Mouse (Mus musculus): ENCODE data around the gene Fgf3. TPM values are rescaled to one million over a fixed set of nuclear protein-coding genes. Genes with fewer than 3 reads are reported as not detected.
A peak's percentile ranks its signal among the peaks of the same experiment; 100 is the strongest.

Gene Fgf3
- polyA plus RNA-seq, 1 experiment from 2014 or later = 4.8 TPM

- WGBS = 37% methylated on average over 7 of the region's 7 CpGs
- H3K36me3 ChIP-seq (replicated peaks) = no peaks in the 10 kb centered on the region
- no peak overlapping the region for H3K9ac ChIP-seq
- H3K27me3 ChIP-seq (replicated peaks) = no peaks in the 10 kb centered on the region
- no peak overlapping the region for H3K4me2 ChIP-seq
- no peaks in the 10 kb centered on the region; the same call in 1 of the 2 replicates for H3K9me3 ChIP-seq
- no peak overlapping the region for H3K27ac ChIP-seq
- ATAC-seq (replicated peaks) = no peak
- H3K4me3 ChIP-seq = no peak overlapping the region
- H3K4me1 ChIP-seq = peaks cover 5% of the 10 kb centered on the region; the same call in 1 of the 2 replicates
Observed at GRCm38 (mm10) chr7:144821901-144822300, 16.0 kb upstream of the Fgf3 start.

- no peak overlapping the region for H3K4me3 ChIP-seq
- H3K9ac ChIP-seq = no peak overlapping the region
- no peaks in the 10 kb centered on the region for H3K36me3 ChIP-seq (replicated peaks)
- H3K4me2 ChIP-seq = no peak overlapping the region
- H3K27me3 ChIP-seq (replicated peaks) = no peaks in the 10 kb centered on the region
- no peaks in the 10 kb centered on the region for H3K9me3 ChIP-seq
- WGBS = 92% methylated on average over 2 of the region's 2 CpGs
- no peak overlapping the region for H3K27ac ChIP-seq
- ATAC-seq (replicated peaks) = no peak
- peaks cover 5% of the 10 kb centered on the region; the same call in 1 of the 2 replicates for H3K4me1 ChIP-seq
Observed at GRCm38 (mm10) chr7:144823988-144824387, 13.9 kb upstream of the Fgf3 start.

- no peaks in the 10 kb centered on the region for H3K9me3 ChIP-seq
- no peak overlapping the region for H3K27ac ChIP-seq
- no peak overlapping the region for H3K4me3 ChIP-seq
- H3K4me2 ChIP-seq = no peak overlapping the region
- H3K4me1 ChIP-seq = peaks cover 3% of the 10 kb centered on the region; the same call in 1 of the 2 replicates
- H3K27me3 ChIP-seq (replicated peaks) = no peaks in the 10 kb centered on the region
- no peak for ATAC-seq (replicated peaks)
- no peaks in the 10 kb centered on the region for H3K36me3 ChIP-seq (replicated peaks)
- WGBS = 40% methylated on average over 11 of the region's 11 CpGs
- H3K9ac ChIP-seq = no peak overlapping the region
Observed at GRCm38 (mm10) chr7:144828369-144828768, 9.5 kb upstream of the Fgf3 start.

- Histone ChIP-seq H3K36me3 (replicated peaks) (no peaks in the 10 kb centered on the region), H3K27me3 (replicated peaks) (peaks cover 63% of the 10 kb centered on the region), H3K4me2 (peak overlapping the region; percentile 65), H3K27ac (no peak overlapping the region), H3K9ac (0 out of 2 replicates have a peak overlapping the region, but pooled peaks have one; percentile 12), H3K4me1 (peaks cover 19% of the 10 kb centered on the region), H3K4me3 (peak overlapping the region; percentile 42), H3K9me3 (no peaks in the 10 kb centered on the region)
- ATAC-seq (replicated peaks) = peak; percentile 56; the same call in 1 of the 2 replicates
- WGBS = under 1% methylated on average over 94 of the region's 94 CpGs
Observed at GRCm38 (mm10) chr7:144838522-144839503, 930 bp downstream of the Fgf3 start.

- Histone ChIP-seq H3K27ac (no peak overlapping the region), H3K27me3 (replicated peaks) (peaks cover 6% of the 10 kb centered on the region; the same call in 1 of the 2 replicates), H3K4me1 (no peaks in the 10 kb centered on the region), H3K36me3 (replicated peaks) (no peaks in the 10 kb centered on the region), H3K4me2 (no peak overlapping the region), H3K4me3 (no peak overlapping the region), H3K9ac (no peak overlapping the region), H3K9me3 (no peaks in the 10 kb centered on the region)
- ATAC-seq (replicated peaks) = no peak
- WGBS = 18% methylated on average over 4 of the region's 4 CpGs
Observed at GRCm38 (mm10) chr7:144846158-144846557, 8.3 kb downstream of the Fgf3 start.

DNA sequence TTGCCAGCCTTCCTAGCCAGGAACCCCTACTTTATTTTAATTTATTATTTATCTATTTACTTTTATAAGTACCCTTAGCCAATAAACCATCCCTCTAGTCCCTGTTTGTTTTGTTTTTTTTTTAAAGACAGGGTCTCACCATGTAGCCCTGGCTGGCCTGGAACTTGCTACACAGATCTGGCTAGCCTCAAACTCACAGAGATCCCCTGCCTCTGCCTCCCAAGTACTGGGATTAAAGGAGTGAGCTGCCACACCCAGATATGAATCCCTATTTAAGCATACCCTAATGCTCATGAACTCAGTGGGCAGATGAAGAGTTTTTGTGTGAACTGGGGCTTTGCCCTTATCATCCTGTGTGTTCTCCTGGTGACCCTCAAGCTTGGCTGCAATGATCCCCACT, 9.2 kb downstream of the Fgf3 start, which contains the start of gene Fgf4:
Gene Fgf4 (plus strand): TSS at position 301 of the 400 bp plus-strand sequence.
- H3K9me3 ChIP-seq = no peaks in the 10 kb centered on the region
- H3K9ac ChIP-seq = no peak within 1 kb of the TSS
- H3K4me2 ChIP-seq = no peak within 1 kb of the TSS
- H3K4me3 ChIP-seq = no peak within 1 kb of the TSS
- H3K27ac ChIP-seq = no peak within 1 kb of the TSS
- no peaks in the 10 kb centered on the region for H3K36me3 ChIP-seq (replicated peaks)
- ATAC-seq (replicated peaks) = no peak
- H3K4me1 ChIP-seq = no peaks in the 10 kb centered on the region
- no peaks in the 10 kb centered on the region for H3K27me3 ChIP-seq (replicated peaks)

GRCm38 (mm10) chr7:144851321-144851720, 13.4 kb downstream of the Fgf3 start:
- no peak overlapping the region for H3K4me2 ChIP-seq
- no peak overlapping the region for H3K9ac ChIP-seq
- no peaks in the 10 kb centered on the region for H3K27me3 ChIP-seq (replicated peaks)
- no peak overlapping the region for H3K27ac ChIP-seq
- no peaks in the 10 kb centered on the region for H3K9me3 ChIP-seq
- ATAC-seq (replicated peaks) = no peak
- 52% methylated on average over 3 of the region's 3 CpGs for WGBS
- H3K4me1 ChIP-seq = no peaks in the 10 kb centered on the region
- H3K36me3 ChIP-seq (replicated peaks) = no peaks in the 10 kb centered on the region
- H3K4me3 ChIP-seq = no peak overlapping the region

GRCm38 (mm10) chr7:144854966-144855365, 17.1 kb downstream of the Fgf3 start:
- Histone ChIP-seq H3K9ac (no peak overlapping the region), H3K36me3 (replicated peaks) (no peaks in the 10 kb centered on the region), H3K4me1 (no peaks in the 10 kb centered on the region), H3K9me3 (no peaks in the 10 kb centered on the region), H3K27me3 (replicated peaks) (peaks cover 10% of the 10 kb centered on the region), H3K4me2 (no peak overlapping the region), H3K4me3 (no peak overlapping the region), H3K27ac (no peak overlapping the region)
- 55% methylated on average over 3 of the region's 3 CpGs for WGBS
- ATAC-seq (replicated peaks) = no peak

DNA sequence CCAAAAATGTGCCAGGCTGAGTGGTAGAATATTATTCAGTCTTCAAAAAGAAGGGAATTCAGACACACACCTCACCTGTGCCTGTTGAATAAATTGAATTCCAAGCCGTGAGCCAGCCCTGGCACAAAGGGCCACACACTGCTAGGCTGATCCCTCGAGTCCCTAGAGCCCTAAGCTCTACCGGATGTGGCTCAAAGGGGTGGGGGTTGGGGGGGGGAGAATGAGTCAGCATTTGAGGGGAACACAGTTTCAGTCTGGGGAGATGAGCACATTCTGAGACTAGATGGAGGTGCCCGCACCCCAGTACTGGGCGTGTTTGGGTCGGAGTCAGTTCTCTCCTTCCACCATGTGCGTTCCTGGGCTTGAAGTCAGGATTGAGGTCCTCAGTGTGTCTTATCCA, 19.3 kb downstream of the Fgf3 start:
- no peak overlapping the region for H3K27ac ChIP-seq
- H3K36me3 ChIP-seq (replicated peaks) = no peaks in the 10 kb centered on the region
- H3K9me3 ChIP-seq = no peaks in the 10 kb centered on the region
- no peak overlapping the region for H3K4me2 ChIP-seq
- H3K27me3 ChIP-seq (replicated peaks) = peaks cover 32% of the 10 kb centered on the region
- no peak overlapping the region for H3K4me3 ChIP-seq
- no peak overlapping the region for H3K9ac ChIP-seq
- 86% methylated on average over 7 of the region's 7 CpGs for WGBS
- ATAC-seq (replicated peaks) = no peak
- H3K4me1 ChIP-seq = peaks cover 13% of the 10 kb centered on the region; the same call in 1 of the 2 replicates

GRCm38 (mm10) chr7:144857826-144858342, 20.0 kb downstream of the Fgf3 start:
- H3K36me3 ChIP-seq (replicated peaks) = no peaks in the 10 kb centered on the region
- peaks cover 38% of the 10 kb centered on the region for H3K27me3 ChIP-seq (replicated peaks)
- no peak overlapping the region for H3K4me2 ChIP-seq
- H3K27ac ChIP-seq = no peak overlapping the region
- peaks cover 14% of the 10 kb centered on the region; the same call in 1 of the 2 replicates for H3K4me1 ChIP-seq
- WGBS = 57% methylated on average over 3 of the region's 3 CpGs
- ATAC-seq (replicated peaks) = no peak
- H3K9me3 ChIP-seq = no peaks in the 10 kb centered on the region
- no peak overlapping the region for H3K9ac ChIP-seq
- H3K4me3 ChIP-seq = no peak overlapping the region

DNA sequence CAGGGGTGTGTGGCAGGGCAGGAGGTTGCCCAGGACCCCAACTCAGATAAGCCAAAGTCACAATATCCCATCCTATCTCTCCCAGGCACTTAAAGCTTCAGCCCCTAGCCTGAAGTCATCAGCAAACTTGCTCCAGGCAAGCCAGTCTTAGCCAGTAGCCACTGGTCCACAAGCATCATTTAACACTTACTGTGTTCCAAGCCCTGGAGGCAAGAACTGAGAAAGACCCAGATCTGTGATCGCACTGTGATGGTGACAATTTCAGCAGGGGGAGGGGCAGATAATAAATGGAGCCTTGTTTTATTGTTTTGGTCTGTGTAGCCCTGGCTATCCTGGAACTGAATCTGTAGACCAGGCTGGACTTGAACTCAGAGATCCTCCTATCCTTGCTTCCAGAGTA, 20.8 kb downstream of the Fgf3 start:
- Histone ChIP-seq H3K27ac (no peak overlapping the region), H3K4me3 (no peak overlapping the region), H3K9me3 (no peaks in the 10 kb centered on the region), H3K36me3 (replicated peaks) (no peaks in the 10 kb centered on the region), H3K4me1 (peaks cover 14% of the 10 kb centered on the region; the same call in 1 of the 2 replicates), H3K4me2 (no peak overlapping the region), H3K9ac (no peak overlapping the region), H3K27me3 (replicated peaks) (peaks cover 45% of the 10 kb centered on the region)
- ATAC-seq (replicated peaks) = no peak
- WGBS = 88% methylated on average over 1 of the region's 1 CpGs

DNA sequence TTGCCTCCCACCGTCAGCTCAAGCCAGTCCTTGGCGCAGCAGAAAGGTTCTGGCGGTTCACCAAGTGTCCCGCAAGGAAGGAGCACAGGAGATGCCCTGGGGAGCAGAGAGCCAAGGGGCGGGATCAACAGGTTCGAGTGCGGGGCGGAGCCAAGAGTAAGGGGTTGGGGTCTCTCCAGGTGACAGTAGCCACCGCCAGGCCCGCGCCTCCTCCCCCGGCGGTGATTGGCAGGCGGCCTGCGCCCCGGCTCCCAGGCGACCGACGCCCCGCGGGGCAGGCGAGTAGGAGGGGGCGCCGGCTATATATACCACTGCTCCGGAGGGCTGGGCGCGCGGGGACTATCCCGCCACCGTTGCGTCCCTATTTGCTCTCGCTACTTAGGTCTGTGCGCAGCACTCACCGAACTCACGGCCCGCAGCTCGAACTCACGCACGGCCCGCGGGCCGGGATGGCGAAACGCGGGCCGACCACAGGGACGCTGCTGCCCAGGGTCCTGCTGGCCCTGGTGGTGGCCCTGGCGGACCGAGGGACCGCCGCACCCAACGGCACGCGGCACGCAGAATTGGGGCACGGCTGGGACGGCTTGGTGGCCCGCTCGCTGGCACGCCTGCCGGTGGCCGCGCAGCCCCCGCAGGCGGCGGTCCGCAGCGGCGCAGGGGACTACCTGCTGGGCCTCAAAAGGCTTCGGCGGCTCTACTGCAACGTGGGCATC, 23.3 kb downstream of the Fgf3 start:
- H3K9me3 ChIP-seq = no peaks in the 10 kb centered on the region
- under 1% methylated on average over 67 of the region's 72 CpGs for WGBS
- no peak for ATAC-seq (replicated peaks)

More for the DNA sequence above, 23.3 kb downstream of the Fgf3 start:
- Histone ChIP-seq H3K36me3 (replicated peaks) (no peaks in the 10 kb centered on the region), H3K27me3 (replicated peaks) (peaks cover 68% of the 10 kb centered on the region), H3K4me3 (peak overlapping the region; percentile 13), H3K9ac (no peak overlapping the region), H3K4me2 (peak overlapping the region; percentile 24), H3K27ac (no peak overlapping the region), H3K4me1 (peaks cover 14% of the 10 kb centered on the region; the same call in 1 of the 2 replicates)
